Mouse (Mus musculus): Measurements from ENCODE around the gene Filip1.

- TF ChIP-seq POLR2A (IDR thresholded peaks at IDR 0.05; ENCODE audit: low read depth, low read length) (no peak), CTCF (IDR thresholded peaks at IDR 0.05; ENCODE audit: extremely low read depth, insufficient read depth, insufficient read length, insufficient replicate concordance) (no peak)
Measured at GRCm38 (mm10) chr9:79919750-79920539, 92.7 kb downstream of the Filip1 start.

Data from spleen, adult 2 months (tissue).